Mouse (Mus musculus): ENCODE results near the gene Pcp4. TPM values are rescaled to one million over a fixed set of nuclear protein-coding genes. Genes with fewer than 3 reads are reported as not detected.

Pcp4 gene
- polyA plus RNA-seq, 1 experiment = not detected

GRCm38 (mm10) chr16:96460788-96461187, 6.6 kb upstream of the Pcp4 start:
- no peak overlapping the region for H3K27ac ChIP-seq (ENCODE audit: control insufficient read depth, insufficient read depth, low read depth, low read length)
- H3K4me3 ChIP-seq (ENCODE audit: control insufficient read depth, low read depth, low read length) = peak overlapping the region; percentile 7
- H3K27me3 ChIP-seq (ENCODE audit: control insufficient read depth, insufficient read depth, low read length) = no peaks in the 10 kb centered on the region
- no peaks in the 10 kb centered on the region for H3K36me3 ChIP-seq (ENCODE audit: control insufficient read depth, insufficient read depth, low read length)
- H3K4me1 ChIP-seq (ENCODE audit: control insufficient read depth, insufficient read depth, low read length) = no peaks in the 10 kb centered on the region
- TF ChIP-seq CTCF (IDR thresholded peaks at IDR 0.05; ENCODE audit: control insufficient read depth, insufficient read depth, insufficient replicate concordance, low read depth, low read length) (no peak), POLR2A (IDR thresholded peaks at IDR 0.05; ENCODE audit: control insufficient read depth, low read depth, low read length) (no peak)

- TF ChIP-seq POLR2A (IDR thresholded peaks at IDR 0.05; ENCODE audit: control insufficient read depth, low read depth, low read length) = no peak
- no peak for TF ChIP-seq CTCF (IDR thresholded peaks at IDR 0.05; ENCODE audit: control insufficient read depth, insufficient read depth, insufficient replicate concordance, low read depth, low read length)
- H3K4me1 ChIP-seq (ENCODE audit: control insufficient read depth, insufficient read depth, low read length) = peaks cover 2% of the 10 kb centered on the region; the same call in 1 of the 2 replicates
- H3K27ac ChIP-seq (ENCODE audit: control insufficient read depth, insufficient read depth, low read depth, low read length) = no peak overlapping the region
- no peaks in the 10 kb centered on the region for H3K36me3 ChIP-seq (ENCODE audit: control insufficient read depth, insufficient read depth, low read length)
- no peaks in the 10 kb centered on the region for H3K27me3 ChIP-seq (ENCODE audit: control insufficient read depth, insufficient read depth, low read length)
- H3K4me3 ChIP-seq (ENCODE audit: control insufficient read depth, low read depth, low read length) = no peak overlapping the region
These were observed 605 bp downstream of the Pcp4 start for GRCm38 (mm10) chr16:96468011-96468410.

- H3K27me3 ChIP-seq (ENCODE audit: control insufficient read depth, insufficient read depth, low read length) = no peaks in the 10 kb centered on the region
- peaks cover 2% of the 10 kb centered on the region; the same call in 1 of the 2 replicates for H3K4me1 ChIP-seq (ENCODE audit: control insufficient read depth, insufficient read depth, low read length)
- no peaks in the 10 kb centered on the region for H3K36me3 ChIP-seq (ENCODE audit: control insufficient read depth, insufficient read depth, low read length)
- H3K27ac ChIP-seq (ENCODE audit: control insufficient read depth, insufficient read depth, low read depth, low read length) = no peak overlapping the region
- no peak overlapping the region for H3K4me3 ChIP-seq (ENCODE audit: control insufficient read depth, low read depth, low read length)
- TF ChIP-seq CTCF (IDR thresholded peaks at IDR 0.05; ENCODE audit: control insufficient read depth, insufficient read depth, insufficient replicate concordance, low read depth, low read length) (no peak), POLR2A (IDR thresholded peaks at IDR 0.05; ENCODE audit: control insufficient read depth, low read depth, low read length) (no peak)
These were observed 1.3 kb downstream of the Pcp4 start for GRCm38 (mm10) chr16:96468698-96469097.

GRCm38 (mm10) chr16:96469640-96470039, 2.2 kb downstream of the Pcp4 start:
- H3K27me3 ChIP-seq (ENCODE audit: control insufficient read depth, insufficient read depth, low read length) = no peaks in the 10 kb centered on the region
- no peak overlapping the region for H3K27ac ChIP-seq (ENCODE audit: control insufficient read depth, insufficient read depth, low read depth, low read length)
- H3K36me3 ChIP-seq (ENCODE audit: control insufficient read depth, insufficient read depth, low read length) = no peaks in the 10 kb centered on the region
- no peak for TF ChIP-seq POLR2A (IDR thresholded peaks at IDR 0.05; ENCODE audit: control insufficient read depth, low read depth, low read length)
- no peak for TF ChIP-seq CTCF (IDR thresholded peaks at IDR 0.05; ENCODE audit: control insufficient read depth, insufficient read depth, insufficient replicate concordance, low read depth, low read length)
- H3K4me3 ChIP-seq (ENCODE audit: control insufficient read depth, low read depth, low read length) = no peak overlapping the region
- peaks cover 2% of the 10 kb centered on the region; the same call in 1 of the 2 replicates for H3K4me1 ChIP-seq (ENCODE audit: control insufficient read depth, insufficient read depth, low read length)

- Histone ChIP-seq H3K4me3 (ENCODE audit: control insufficient read depth, low read depth, low read length) (no peak overlapping the region), H3K27ac (ENCODE audit: control insufficient read depth, insufficient read depth, low read depth, low read length) (no peak overlapping the region), H3K27me3 (ENCODE audit: control insufficient read depth, insufficient read depth, low read length) (no peaks in the 10 kb centered on the region), H3K36me3 (ENCODE audit: control insufficient read depth, insufficient read depth, low read length) (no peaks in the 10 kb centered on the region), H3K4me1 (ENCODE audit: control insufficient read depth, insufficient read depth, low read length) (peaks cover 2% of the 10 kb centered on the region; the same call in 1 of the 2 replicates)
- TF ChIP-seq POLR2A (IDR thresholded peaks at IDR 0.05; ENCODE audit: control insufficient read depth, low read depth, low read length) (no peak), CTCF (IDR thresholded peaks at IDR 0.05; ENCODE audit: control insufficient read depth, insufficient read depth, insufficient replicate concordance, low read depth, low read length) (no peak)
These were observed 5.0 kb downstream of the Pcp4 start for GRCm38 (mm10) chr16:96472361-96472760.

GRCm38 (mm10) chr16:96472816-96473215, 5.4 kb downstream of the Pcp4 start:
- Histone ChIP-seq H3K27ac (ENCODE audit: control insufficient read depth, insufficient read depth, low read depth, low read length) (no peak overlapping the region), H3K4me1 (ENCODE audit: control insufficient read depth, insufficient read depth, low read length) (no peaks in the 10 kb centered on the region), H3K4me3 (ENCODE audit: control insufficient read depth, low read depth, low read length) (no peak overlapping the region), H3K27me3 (ENCODE audit: control insufficient read depth, insufficient read depth, low read length) (no peaks in the 10 kb centered on the region), H3K36me3 (ENCODE audit: control insufficient read depth, insufficient read depth, low read length) (no peaks in the 10 kb centered on the region)
- TF ChIP-seq CTCF (IDR thresholded peaks at IDR 0.05; ENCODE audit: control insufficient read depth, insufficient read depth, insufficient replicate concordance, low read depth, low read length) (no peak), POLR2A (IDR thresholded peaks at IDR 0.05; ENCODE audit: control insufficient read depth, low read depth, low read length) (no peak)

- H3K4me1 ChIP-seq (ENCODE audit: control insufficient read depth, insufficient read depth, low read length) = no peaks in the 10 kb centered on the region
- TF ChIP-seq CTCF (IDR thresholded peaks at IDR 0.05; ENCODE audit: control insufficient read depth, insufficient read depth, insufficient replicate concordance, low read depth, low read length) (no peak), POLR2A (IDR thresholded peaks at IDR 0.05; ENCODE audit: control insufficient read depth, low read depth, low read length) (no peak)
- H3K27ac ChIP-seq (ENCODE audit: control insufficient read depth, insufficient read depth, low read depth, low read length) = no peak overlapping the region
- H3K36me3 ChIP-seq (ENCODE audit: control insufficient read depth, insufficient read depth, low read length) = no peaks in the 10 kb centered on the region
- H3K4me3 ChIP-seq (ENCODE audit: control insufficient read depth, low read depth, low read length) = no peak overlapping the region
- no peaks in the 10 kb centered on the region for H3K27me3 ChIP-seq (ENCODE audit: control insufficient read depth, insufficient read depth, low read length)
These were observed 6.8 kb downstream of the Pcp4 start for GRCm38 (mm10) chr16:96474185-96474584.

- no peak for TF ChIP-seq CTCF (IDR thresholded peaks at IDR 0.05; ENCODE audit: control insufficient read depth, insufficient read depth, insufficient replicate concordance, low read depth, low read length)
- TF ChIP-seq POLR2A (IDR thresholded peaks at IDR 0.05; ENCODE audit: control insufficient read depth, low read depth, low read length) = no peak
These were observed 14.4 kb downstream of the Pcp4 start for GRCm38 (mm10) chr16:96481791-96482190.

More at GRCm38 (mm10) chr16:96481791-96482190, 14.4 kb downstream of the Pcp4 start:
- Histone ChIP-seq H3K27ac (ENCODE audit: control insufficient read depth, insufficient read depth, low read depth, low read length) (no peak overlapping the region), H3K4me3 (ENCODE audit: control insufficient read depth, low read depth, low read length) (no peak overlapping the region), H3K36me3 (ENCODE audit: control insufficient read depth, insufficient read depth, low read length) (no peaks in the 10 kb centered on the region), H3K27me3 (ENCODE audit: control insufficient read depth, insufficient read depth, low read length) (no peaks in the 10 kb centered on the region), H3K4me1 (ENCODE audit: control insufficient read depth, insufficient read depth, low read length) (no peaks in the 10 kb centered on the region)

All from testis, adult 2 months (tissue).